Mouse (Mus musculus) lung, embryonic 16.5 days (tissue): ENCODE measurements around the gene Slc44a2. TPM values are rescaled to one million over a fixed set of nuclear protein-coding genes. Genes with fewer than 3 reads are reported as not detected.
"Not testable (repeated sequence)": the region's sequence is repeated elsewhere in the genome, so short reads cannot be mapped to it uniquely, and the experiment has no call there.

ENCODE experiments used
- ATAC-seq: fragments of 200-750 bp; cut with Nextera tagmentation; 2 replicates; pipeline ENCODE4 v1.8.0; 2017; ENCODE audit warnings: low read depth, mild to moderate bottlenecking, moderate library complexity
- H3K27ac ChIP-seq: fragments of 300-500 bp; sonication (generic); 2 replicates; pipeline ENCODE4 v1.5.1; 2014; ENCODE audit warnings: mild to moderate bottlenecking, control low read depth, low read length
- H3K27me3 ChIP-seq: fragments of 300-500 bp; sonication (generic); 2 replicates; pipeline ENCODE4 v1.6.1; 2014; ENCODE audit warnings: low read depth, low read length, mixed read lengths; ENCODE audit not compliant: control insufficient read depth, insufficient read depth
- H3K36me3 ChIP-seq: fragments of 300-500 bp; sonication (generic); 2 replicates; pipeline ENCODE4 v1.6.1; 2014; ENCODE audit warnings: low read length; ENCODE audit not compliant: control insufficient read depth, insufficient read depth
- H3K4me1 ChIP-seq: fragments of 300-500 bp; sonication (generic); replicated peaks from 2 replicates; pipeline ENCODE4 v1.6.1; 2014; ENCODE audit warnings: low read length, mixed read lengths; ENCODE audit not compliant: control insufficient read depth, insufficient read depth
- H3K4me2 ChIP-seq: fragments of 300-500 bp; sonication (generic); 2 replicates; pipeline ENCODE4 v1.6.1; 2014; ENCODE audit warnings: low read depth, low read length, control low read depth
- H3K4me3 ChIP-seq: fragments of 300-500 bp; sonication (generic); 2 replicates; pipeline ENCODE4 v1.5.1; 2014; ENCODE audit warnings: mild to moderate bottlenecking, low read length, control low read depth
- H3K9ac ChIP-seq: fragments of 300-500 bp; sonication (generic); 2 replicates; pipeline ENCODE4 v1.6.1; 2014; ENCODE audit warnings: low read length, control low read depth
- H3K9me3 ChIP-seq: fragments of 300-500 bp; sonication (generic); 2 replicates; pipeline ENCODE4 v1.6.1; 2016; ENCODE audit warnings: low read length; ENCODE audit not compliant: control insufficient read depth
- WGBS: fragments of 180-500 bp; shearing (Covaris S2); extraction: QIAGEN DNeasy Blood & Tissue Kit; methylation state at CpG from one replicate; pipeline ENCODE4 v1.1.7; 2014; 5-methylcytosine and 5-hydroxymethylcytosine counted together
- polyA plus RNA-seq: library from polyadenylated mRNA; unstranded; fragments of >200 nt; fragmentation: Nextera tagmentation; extraction: Ambion mirVana; gene quantifications from 2 replicates; pipeline ENCODE4 v1.2.1, GENCODE M21; 2015

The Slc44a2 gene
- polyA plus RNA-seq, 1 experiment from 2014 or later: 178 TPM

- Histone ChIP-seq H3K9ac (peak overlapping the region; percentile 68), H3K4me2 (peak overlapping the region; percentile 61), H3K4me3 (peak overlapping the region; percentile 75), H3K4me1 (peaks cover 23% of the 10 kb centered on the region), H3K27ac (peak overlapping the region; percentile 92)
- WGBS: 10% methylated on average over 7 of the region's 7 CpGs
- H3K27me3 ChIP-seq, H3K36me3 ChIP-seq, ATAC-seq, H3K9me3 ChIP-seq: not testable (repeated sequence)
Observed at GRCm38 (mm10) chr9:21291868-21292267, 28.6 kb upstream of the Slc44a2 start.

- Histone ChIP-seq H3K27me3 (no peaks in the 10 kb centered on the region), H3K9ac (no peak overlapping the region), H3K9me3 (no peaks in the 10 kb centered on the region), H3K4me1 (peaks cover 20% of the 10 kb centered on the region), H3K36me3 (no peaks in the 10 kb centered on the region), H3K4me2 (peak overlapping the region; percentile 61; the same call in 1 of the 2 replicates), H3K27ac (0 out of 2 replicates have a peak overlapping the region, but pooled peaks have one; percentile 10), H3K4me3 (no peak overlapping the region; the same call in 1 of the 2 replicates)
- ATAC-seq: no peak
- 88% methylated on average over 3 of the region's 3 CpGs for WGBS
Observed at GRCm38 (mm10) chr9:21292271-21292670, 28.2 kb upstream of the Slc44a2 start.

- Histone ChIP-seq H3K27me3 (no peaks in the 10 kb centered on the region), H3K9me3 (peaks cover 2% of the 10 kb centered on the region), H3K27ac (no peak overlapping the region), H3K4me2 (no peak overlapping the region), H3K4me1 (no peaks in the 10 kb centered on the region), H3K36me3 (no peaks in the 10 kb centered on the region), H3K4me3 (no peak overlapping the region), H3K9ac (no peak overlapping the region)
- 72% methylated on average over 10 of the region's 10 CpGs for WGBS
- no peak for ATAC-seq
Observed at GRCm38 (mm10) chr9:21299014-21299413, 21.5 kb upstream of the Slc44a2 start.

GRCm38 (mm10) chr9:21305065-21305464 is 15.4 kb upstream of the Slc44a2 start:
- Histone ChIP-seq H3K27ac (no peak overlapping the region), H3K27me3 (no peaks in the 10 kb centered on the region), H3K4me2 (no peak overlapping the region), H3K9me3 (peaks cover 2% of the 10 kb centered on the region), H3K4me3 (no peak overlapping the region), H3K36me3 (no peaks in the 10 kb centered on the region), H3K9ac (no peak overlapping the region), H3K4me1 (no peaks in the 10 kb centered on the region)
- no peak for ATAC-seq
- 79% methylated on average over 7 of the region's 7 CpGs for WGBS

GRCm38 (mm10) chr9:21309150-21309741 is 11.3 kb upstream of the Slc44a2 start:
- Histone ChIP-seq H3K36me3 (no peaks in the 10 kb centered on the region), H3K4me1 (no peaks in the 10 kb centered on the region), H3K27ac (no peak overlapping the region), H3K27me3 (peaks cover 10% of the 10 kb centered on the region), H3K9me3 (no peaks in the 10 kb centered on the region), H3K9ac (no peak overlapping the region), H3K4me3 (no peak overlapping the region), H3K4me2 (no peak overlapping the region)
- WGBS: 54% methylated on average over 15 of the region's 15 CpGs
- no peak for ATAC-seq

GRCm38 (mm10) chr9:21311695-21312094 is 8.8 kb upstream of the Slc44a2 start:
- Histone ChIP-seq H3K4me2 (peak overlapping the region; percentile 50), H3K36me3 (no peaks in the 10 kb centered on the region), H3K9me3 (no peaks in the 10 kb centered on the region), H3K4me3 (peak overlapping the region; percentile 56), H3K27ac (no peak overlapping the region), H3K27me3 (peaks cover 10% of the 10 kb centered on the region), H3K4me1 (no peaks in the 10 kb centered on the region), H3K9ac (peak overlapping the region; percentile 66)
- WGBS: 14% methylated on average over 7 of the region's 7 CpGs
- 0 out of 2 replicates have a peak, but pooled peaks have one; percentile 8 for ATAC-seq

GRCm38 (mm10) chr9:21312134-21312533 is 8.4 kb upstream of the Slc44a2 start, which contains the start of gene Ap1m2:
Gene Ap1m2 (minus strand): TSS chr9:21312337.
- 5% methylated on average over 29 of the region's 35 CpGs for WGBS
- no peak within 1 kb of the TSS for H3K27ac ChIP-seq
- peak within 1 kb of the TSS; percentile 66 for H3K9ac ChIP-seq
- no peaks in the 10 kb centered on the region for H3K4me1 ChIP-seq
- H3K27me3 ChIP-seq: peaks cover 10% of the 10 kb centered on the region
- peak; percentile 39; the same call in 1 of the 2 replicates for ATAC-seq
- peak within 1 kb of the TSS; percentile 50 for H3K4me2 ChIP-seq
- H3K9me3 ChIP-seq: no peaks in the 10 kb centered on the region
- no peaks in the 10 kb centered on the region for H3K36me3 ChIP-seq
- peak within 1 kb of the TSS; percentile 56 for H3K4me3 ChIP-seq

GRCm38 (mm10) chr9:21313394-21313793 is 7.1 kb upstream of the Slc44a2 start:
- H3K36me3 ChIP-seq: no peaks in the 10 kb centered on the region
- no peak overlapping the region for H3K27ac ChIP-seq
- no peaks in the 10 kb centered on the region for H3K4me1 ChIP-seq
- no peak overlapping the region for H3K4me2 ChIP-seq
- H3K27me3 ChIP-seq: peaks cover 10% of the 10 kb centered on the region
- 6% methylated on average over 11 of the region's 11 CpGs for WGBS
- no peak overlapping the region for H3K4me3 ChIP-seq
- H3K9me3 ChIP-seq: no peaks in the 10 kb centered on the region
- peak; percentile 76 for ATAC-seq
- H3K9ac ChIP-seq: no peak overlapping the region

- H3K27me3 ChIP-seq: peaks cover 10% of the 10 kb centered on the region
- H3K9me3 ChIP-seq: no peaks in the 10 kb centered on the region
- ATAC-seq: no peak
- no peak overlapping the region for H3K4me3 ChIP-seq
- no peak overlapping the region for H3K9ac ChIP-seq
- WGBS: 90% methylated on average over 9 of the region's 9 CpGs
- H3K36me3 ChIP-seq: no peaks in the 10 kb centered on the region
- H3K4me1 ChIP-seq: no peaks in the 10 kb centered on the region
- no peak overlapping the region for H3K27ac ChIP-seq
- no peak overlapping the region for H3K4me2 ChIP-seq
Observed at GRCm38 (mm10) chr9:21314367-21315140, 5.9 kb upstream of the Slc44a2 start.
